14 mouse cellular contexts compared by ENCODE assay signal in genomic region chr3:84685662-84686293, GRCm38 (mm10).
"Had no signal": no experiment of that assay in that cellular context is flagged by ENCODE, and none has a peak within 500 bp of the region (broad histone marks: within the 10 kb centered on the region; RNA-seq: fewer than 3 reads in every experiment).

No protein-coding gene starts in this region.

- H3K4me1 ChIP-seq: liver, embryonic 12.5 days; lung, embryonic 15.5 days had no signal

- H3K9me3 ChIP-seq: limb, embryonic 10.5 days; liver, embryonic 12.5 days; lung, embryonic 15.5 days; megakaryocyte, embryonic 14.5 days; midbrain, embryonic 15.5 days; neural tube, embryonic 12.5 days had no signal

- H3K27me3 ChIP-seq: lung, embryonic 15.5 days; midbrain, embryonic 15.5 days; neural tube, embryonic 12.5 days had no signal

- H3K36me3 ChIP-seq: limb, embryonic 10.5 days; liver, embryonic 12.5 days; lung, embryonic 15.5 days; midbrain, embryonic 15.5 days; neural tube, embryonic 12.5 days had no signal

- H3K9ac ChIP-seq: liver, embryonic 12.5 days; lung, embryonic 15.5 days; midbrain, embryonic 15.5 days; neural tube, embryonic 12.5 days had no signal

- H3K27ac ChIP-seq: kidney, postnatal 0 days; limb, embryonic 10.5 days; liver, embryonic 12.5 days; lung, embryonic 15.5 days; midbrain, embryonic 15.5 days; neural tube, embryonic 12.5 days had no signal

- H3K4me3 ChIP-seq: limb, embryonic 10.5 days; liver, embryonic 12.5 days; lung, embryonic 15.5 days; megakaryocyte, embryonic 14.5 days; midbrain, embryonic 15.5 days; neural tube, embryonic 12.5 days had no signal

- DNase-seq: kidney, adult 8-10 months; kidney, postnatal 36 days; layer of hippocampus, adult 9-11 months; lung, postnatal 14 days; retina, postnatal 1 day; right cerebral cortex, postnatal 4 days; thymus, postnatal 4 days had no signal
